Mouse (Mus musculus) liver, adult (tissue): ENCODE measurements around the gene Speg.

ENCODE experiments used
- GATA4 ChIP-seq: IDR thresholded peaks from 2 replicates; pipeline ENCODE4 v1.6.1; 2014; ENCODE audit warnings: mild to moderate bottlenecking, low read length; ENCODE audit not compliant: insufficient replicate concordance

Speg gene

GRCm38 (mm10) chr1:75360112-75361031 is 14.7 kb upstream of the Speg start, which contains the start of gene Des:
TSS of gene Des (plus strand) at chr1:75360329.
- TF ChIP-seq GATA4 = no peak

GRCm38 (mm10) chr1:75361123-75361522 is 14.0 kb upstream of the Speg start:
- TF ChIP-seq GATA4 = no peak

GRCm38 (mm10) chr1:75361750-75362149 is 13.3 kb upstream of the Speg start:
- TF ChIP-seq GATA4 = no peak

- TF ChIP-seq GATA4 = no peak
These were observed 11.2 kb upstream of the Speg start for GRCm38 (mm10) chr1:75363868-75364267.

GRCm38 (mm10) chr1:75365510-75366137 is 9.5 kb upstream of the Speg start:
- TF ChIP-seq GATA4 = no peak

- TF ChIP-seq GATA4 = no peak
These were observed 5.6 kb upstream of the Speg start for GRCm38 (mm10) chr1:75369360-75369983.

- no peak for TF ChIP-seq GATA4
These were observed 5.0 kb upstream of the Speg start for GRCm38 (mm10) chr1:75369984-75370660.

- no peak for TF ChIP-seq GATA4
These were observed 3.6 kb upstream of the Speg start for GRCm38 (mm10) chr1:75371317-75372095.

- TF ChIP-seq GATA4 = no peak
These were observed 2.6 kb upstream of the Speg start for GRCm38 (mm10) chr1:75372450-75372849.

GRCm38 (mm10) chr1:75373276-75373675 is 1.8 kb upstream of the Speg start:
- TF ChIP-seq GATA4 = no peak

GRCm38 (mm10) chr1:75379196-75379595 is 4.1 kb downstream of the Speg start:
- no peak for TF ChIP-seq GATA4

- no peak for TF ChIP-seq GATA4
These were observed 4.8 kb downstream of the Speg start for GRCm38 (mm10) chr1:75379931-75380330.

GRCm38 (mm10) chr1:75380951-75381350 is 5.9 kb downstream of the Speg start:
- no peak for TF ChIP-seq GATA4
